Mouse (Mus musculus): ENCODE results near the gene Ugt1a8.

Ugt1a8 gene

DNA sequence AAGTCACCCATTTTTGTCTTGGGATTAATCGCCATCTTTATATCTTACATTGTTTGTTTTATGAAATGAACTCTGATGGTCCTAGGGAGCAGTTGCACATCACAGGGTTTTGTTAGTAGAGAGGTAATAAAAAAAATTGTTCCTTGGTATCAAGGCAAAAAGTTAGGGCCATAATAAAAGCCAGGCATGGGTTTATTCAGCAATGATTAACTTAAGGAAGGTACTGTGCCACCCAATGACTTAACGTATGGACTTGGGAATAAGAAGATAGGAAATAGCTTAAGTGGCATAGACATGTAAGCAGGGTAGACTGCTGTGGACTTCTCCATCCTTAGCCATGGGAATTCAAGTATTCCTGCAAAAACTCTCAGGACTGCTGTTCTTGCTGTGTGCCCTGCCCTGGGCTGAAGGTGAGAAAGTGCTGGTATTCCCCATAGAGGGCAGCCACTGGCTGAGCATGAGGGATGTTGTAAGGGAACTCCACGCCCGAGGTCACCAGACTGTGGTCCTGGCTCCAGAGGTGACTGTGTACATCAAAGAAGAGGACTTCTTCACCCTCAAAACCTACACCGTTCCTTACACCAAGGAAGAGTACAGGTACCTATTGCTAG, 98.8 kb downstream of the Ugt1a8 start:
- DNase-seq (ENCODE audit: low spot score): no peak

DNA sequence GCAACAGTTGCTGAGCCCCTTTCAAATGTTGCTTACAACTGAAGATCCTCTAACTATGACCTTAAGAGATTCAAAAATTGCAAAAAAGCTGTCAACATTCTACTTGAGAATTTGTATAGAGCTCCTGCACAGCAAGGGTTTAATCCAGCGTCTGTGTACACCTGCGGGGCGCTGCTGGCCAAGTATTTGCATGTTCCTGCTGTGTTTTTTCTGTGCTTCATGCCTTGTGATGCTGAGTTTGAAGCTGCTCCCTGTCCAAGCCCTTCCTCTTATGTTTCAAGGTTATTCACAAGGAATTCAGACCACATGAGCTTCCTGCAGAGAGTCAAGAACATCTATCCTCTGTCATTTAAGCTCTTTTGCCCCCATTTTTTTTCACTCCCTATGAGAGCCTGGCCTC, 104.5 kb downstream of the Ugt1a8 start:
- no peak for DNase-seq (ENCODE audit: low spot score)

DNA sequence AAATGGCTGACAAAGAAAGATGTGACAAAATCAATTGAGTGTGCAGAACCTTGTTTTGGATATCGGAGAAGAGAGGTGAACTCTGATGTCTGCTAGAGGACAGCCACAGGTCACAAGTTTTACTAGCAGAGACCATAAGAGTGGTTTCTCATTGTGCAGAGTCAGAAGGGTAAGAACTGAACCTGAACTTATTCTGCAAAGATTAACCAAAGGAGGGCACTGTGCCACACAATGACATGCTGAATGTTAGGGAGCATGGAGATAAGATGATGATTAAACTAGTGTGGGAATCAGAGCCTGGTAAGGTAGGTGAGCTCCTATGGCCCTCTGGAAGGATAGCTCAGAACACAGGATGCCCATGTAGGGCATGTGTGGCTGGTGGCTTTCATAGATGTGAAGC, 108.1 kb downstream of the Ugt1a8 start:
- no peak for DNase-seq (ENCODE audit: low spot score)

GRCm38 (mm10) chr1:88197443-88197842, 109.8 kb downstream of the Ugt1a8 start:
- no peak for DNase-seq (ENCODE audit: low spot score)

- no peak for DNase-seq (ENCODE audit: low spot score)
Measured at GRCm38 (mm10) chr1:88199996-88200395, 112.4 kb downstream of the Ugt1a8 start.

DNA sequence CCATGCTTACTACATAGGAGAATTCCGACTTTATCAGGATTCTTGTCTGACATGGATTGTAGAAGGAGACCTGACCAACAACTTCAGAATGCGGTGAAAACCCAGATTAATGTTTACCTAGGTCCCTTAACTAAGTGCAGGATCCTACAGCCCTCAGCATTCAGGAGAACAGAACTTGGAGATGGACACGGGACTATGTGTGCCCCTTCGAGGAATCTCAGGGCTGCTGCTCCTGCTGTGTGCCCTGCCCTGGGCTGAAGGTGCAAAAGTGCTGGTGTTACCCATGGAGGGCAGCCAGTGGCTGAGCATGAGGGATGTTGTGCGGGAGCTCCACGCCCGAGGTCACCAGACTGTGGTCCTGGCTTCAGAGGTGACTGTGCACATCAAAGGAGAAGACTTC, 112.8 kb downstream of the Ugt1a8 start, which contains the start of gene Ugt1a2:
Gene Ugt1a2 (plus strand): TSS at position 146 of the 400 bp plus-strand sequence.
- DNase-seq (ENCODE audit: low spot score): no peak

GRCm38 (mm10) chr1:88205294-88205922, 117.8 kb downstream of the Ugt1a8 start, which contains the start of gene Dnajb3:
Dnajb3 (minus strand) TSS chr1:88205782.
- no peak for DNase-seq (ENCODE audit: low spot score)

GRCm38 (mm10) chr1:88206843-88207479, 119.3 kb downstream of the Ugt1a8 start:
- DNase-seq (ENCODE audit: low spot score): no peak

GRCm38 (mm10) chr1:88211812-88212211, 124.2 kb downstream of the Ugt1a8 start, which contains the start of gene Ugt1a1:
Ugt1a1 (plus strand) TSS chr1:88211959.
- DNase-seq (ENCODE audit: low spot score): no peak

DNA sequence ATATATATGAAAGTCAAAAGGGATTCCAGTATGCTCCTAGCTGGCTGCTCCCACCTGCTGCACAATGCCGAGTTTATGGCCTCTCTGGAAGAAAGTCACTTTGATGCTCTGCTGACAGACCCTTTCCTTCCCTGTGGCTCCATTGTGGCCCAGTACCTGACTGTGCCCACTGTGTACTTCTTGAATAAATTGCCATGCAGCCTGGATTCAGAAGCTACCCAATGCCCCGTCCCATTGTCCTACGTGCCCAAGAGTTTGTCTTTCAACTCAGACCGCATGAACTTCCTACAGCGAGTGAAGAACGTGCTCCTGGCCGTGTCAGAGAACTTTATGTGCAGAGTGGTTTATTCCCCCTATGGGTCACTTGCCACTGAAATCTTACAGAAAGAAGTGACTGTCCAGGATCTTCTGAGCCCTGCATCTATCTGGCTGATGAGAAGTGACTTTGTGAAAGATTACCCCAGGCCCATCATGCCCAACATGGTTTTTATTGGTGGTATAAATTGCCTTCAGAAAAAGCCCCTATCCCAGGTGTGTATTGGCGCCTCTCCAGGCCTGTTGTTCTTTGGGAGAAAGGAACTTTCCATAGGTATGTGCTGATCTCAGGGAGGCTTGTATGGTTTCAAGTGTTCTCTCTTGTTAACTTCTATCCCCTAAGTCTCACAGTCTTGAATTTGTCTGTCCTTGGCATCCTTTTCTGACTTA, 124.9 kb downstream of the Ugt1a8 start:
- no peak for DNase-seq (ENCODE audit: low spot score)

DNA sequence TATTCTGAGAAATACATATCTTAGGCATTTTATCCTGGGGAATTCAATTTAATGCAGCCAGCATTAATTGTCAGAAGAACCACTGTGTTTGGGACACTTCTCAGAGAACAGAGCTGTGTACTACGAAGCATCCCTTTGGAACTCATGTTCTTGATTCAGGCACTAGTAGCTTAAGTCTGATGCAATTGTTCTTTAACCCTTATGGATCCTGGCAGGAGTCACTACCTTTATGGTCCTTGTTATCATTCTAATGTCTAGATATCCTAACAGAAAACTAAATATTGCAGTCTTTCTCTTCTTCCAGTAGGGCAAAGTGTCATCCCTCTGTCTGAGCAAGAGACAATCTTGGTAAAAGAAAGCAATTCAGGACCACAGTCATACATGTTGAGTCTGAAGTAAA, 125.4 kb downstream of the Ugt1a8 start:
- no peak for DNase-seq (ENCODE audit: low spot score)

DNA sequence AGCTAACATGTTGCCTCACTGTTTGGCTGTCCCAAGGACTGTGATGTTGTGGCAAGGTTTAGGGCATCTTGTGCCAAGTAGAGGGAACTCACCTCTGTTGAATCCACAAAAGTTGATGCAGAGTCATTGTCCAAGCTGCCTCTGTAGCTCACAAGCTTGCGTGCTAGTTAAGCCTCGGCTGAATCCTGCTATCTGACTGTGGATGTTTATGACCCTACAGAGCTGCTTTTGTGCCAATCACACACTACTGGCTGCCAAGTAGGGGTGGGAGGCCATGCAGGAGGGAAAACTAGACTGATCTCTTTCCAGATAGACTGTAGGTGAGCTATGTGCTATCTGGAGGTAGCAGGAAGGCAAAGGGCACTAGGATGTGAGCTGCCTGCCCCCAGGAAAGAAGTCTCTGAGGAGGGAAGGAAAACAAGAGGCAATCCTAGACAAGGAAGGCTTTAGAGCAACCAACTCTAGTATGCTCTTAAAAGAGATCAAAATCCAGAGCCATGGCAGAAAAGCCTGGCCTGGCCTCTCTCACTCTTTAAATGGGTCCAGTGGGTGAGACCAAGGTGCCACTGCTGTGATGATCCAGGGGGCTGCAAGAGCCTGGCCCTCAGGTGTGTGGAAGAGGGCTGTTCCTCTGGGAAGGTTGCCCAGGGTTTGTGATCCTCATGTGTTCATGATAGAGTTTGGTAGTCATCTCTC, 126.3 kb downstream of the Ugt1a8 start:
- DNase-seq (ENCODE audit: low spot score): no peak

DNA sequence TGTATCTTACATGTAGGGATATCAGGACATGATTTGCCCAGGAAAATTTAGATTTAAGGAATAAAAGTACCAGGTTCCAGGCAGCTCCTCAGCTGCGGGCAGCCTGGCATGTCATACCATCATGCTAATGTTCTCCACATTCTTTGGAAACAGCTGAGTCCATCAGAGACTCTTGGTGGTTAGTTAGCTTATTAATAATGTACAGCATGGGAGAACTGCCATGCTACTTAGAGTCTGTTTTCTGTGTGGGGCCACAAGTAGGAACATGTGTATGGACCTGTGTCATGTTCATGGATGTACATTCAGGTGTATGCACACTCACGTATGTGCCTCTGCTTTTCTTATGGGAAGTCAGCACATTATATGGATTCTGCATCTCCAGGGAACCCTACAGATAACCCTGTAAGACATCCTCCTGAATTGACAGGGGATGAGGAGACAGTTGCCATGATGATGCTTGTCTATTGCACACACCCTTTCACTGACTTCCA, 126.9 kb downstream of the Ugt1a8 start:
- DNase-seq (ENCODE audit: low spot score): no peak

- DNase-seq (ENCODE audit: low spot score): no peak
Measured at GRCm38 (mm10) chr1:88215466-88216380, 128.1 kb downstream of the Ugt1a8 start.

GRCm38 (mm10) chr1:88216551-88216950, 128.9 kb downstream of the Ugt1a8 start:
- no peak for DNase-seq (ENCODE audit: low spot score)

DNA sequence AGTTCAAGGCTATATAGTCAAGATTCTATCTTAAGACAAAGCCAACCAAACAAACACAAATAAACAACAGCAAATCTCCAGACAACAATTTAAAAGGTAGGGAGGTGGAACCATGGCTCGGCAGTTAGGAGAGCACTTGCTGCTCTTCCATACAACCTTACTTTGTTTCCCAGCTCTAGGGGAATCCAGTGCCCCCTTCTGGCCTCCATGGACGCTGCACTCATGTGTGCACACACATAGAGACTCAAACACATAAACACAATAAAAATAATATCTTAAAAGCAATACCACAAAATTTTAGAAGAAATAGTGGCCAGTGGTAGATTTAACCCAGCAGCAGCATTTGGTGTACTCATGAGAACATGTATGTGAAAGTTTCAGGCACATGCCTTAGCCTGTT, 129.5 kb downstream of the Ugt1a8 start:
- no peak for DNase-seq (ENCODE audit: low spot score)

DNA sequence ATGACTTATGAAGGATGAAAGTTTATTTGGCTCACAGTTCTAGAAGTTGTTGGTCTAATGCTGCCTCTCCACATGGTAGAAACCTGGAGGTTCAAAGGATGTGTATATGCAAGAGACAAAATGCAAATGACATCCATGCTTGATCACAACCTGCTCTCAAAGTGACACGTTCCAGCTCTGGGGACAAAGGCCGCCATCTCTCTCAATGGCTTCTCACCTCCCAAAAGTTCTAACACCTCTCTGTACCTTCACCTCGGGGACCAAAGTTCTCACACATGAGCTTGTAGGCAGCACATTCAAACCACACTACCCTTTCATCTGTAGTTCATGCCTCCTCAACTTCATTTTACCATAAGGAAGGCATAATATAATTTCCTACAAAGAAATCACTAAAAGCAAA, 130.0 kb downstream of the Ugt1a8 start:
- DNase-seq (ENCODE audit: low spot score): no peak

- no peak for DNase-seq (ENCODE audit: low spot score)
Measured at GRCm38 (mm10) chr1:88218051-88218450, 130.4 kb downstream of the Ugt1a8 start.

DNA sequence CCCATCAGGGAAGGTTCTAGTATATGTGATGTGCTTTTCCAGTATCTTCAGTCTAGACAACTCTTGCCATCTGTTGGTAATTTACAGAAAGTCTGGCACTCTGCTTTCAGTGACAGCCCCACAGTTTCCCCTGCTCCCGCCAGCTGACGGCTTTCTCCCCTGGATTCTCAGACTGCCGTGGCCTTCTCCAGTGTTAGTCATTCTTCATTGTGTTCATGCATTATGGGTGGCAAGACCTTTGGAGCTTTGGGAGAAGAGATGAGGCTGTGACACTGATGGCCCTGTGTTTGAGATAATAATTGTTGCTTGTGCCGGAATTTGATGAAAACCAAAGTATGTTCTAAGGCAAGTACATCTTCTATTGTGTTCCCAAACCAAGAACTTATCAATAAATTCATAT, 131.0 kb downstream of the Ugt1a8 start:
- DNase-seq (ENCODE audit: low spot score): no peak

- DNase-seq (ENCODE audit: low spot score): no peak
Measured at GRCm38 (mm10) chr1:88219054-88219453, 131.4 kb downstream of the Ugt1a8 start.

DNA sequence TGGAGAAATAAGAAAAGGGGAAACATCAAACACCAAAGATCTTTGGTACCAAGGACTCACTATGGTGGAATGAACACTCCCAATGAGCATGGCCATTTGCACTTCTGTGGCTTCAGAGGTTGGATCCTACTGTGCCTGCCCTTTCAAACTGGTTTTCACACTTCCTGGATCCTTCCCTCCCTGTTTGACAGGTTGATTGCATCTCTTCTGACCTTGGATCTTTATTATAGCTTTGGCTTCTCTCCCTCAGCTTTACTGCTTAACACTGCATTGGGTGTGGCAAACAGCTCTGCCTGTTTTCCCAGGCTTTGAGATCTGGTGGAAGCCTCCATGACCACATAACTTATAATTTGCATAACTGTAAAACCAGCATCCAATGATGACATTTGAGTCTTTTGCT, 132.7 kb downstream of the Ugt1a8 start:
- no peak for DNase-seq (ENCODE audit: low spot score)
